Mouse (Mus musculus) spleen, adult 10 weeks (tissue): Measurements from ENCODE around the gene Ces1b. TPM values are rescaled to one million over a fixed set of nuclear protein-coding genes. Genes with fewer than 3 reads are reported as not detected.

Experiments used
- polyA plus RNA-seq: library from polyadenylated mRNA; stranded (reverse); fragments of 350-450 nt; fragmentation: Illumina TruSeq; extraction: RNeasy Lipid Tissue Mini Kit (QIAGEN cat#74804); gene quantifications from one replicate; pipeline ENCODE4 v1.2.3, GENCODE M21; 2015; ENCODE audit warnings: low replicate concordance; ENCODE audit not compliant: insufficient read depth

Gene Ces1b
- not detected for polyA plus RNA-seq

GRCm38 (mm10) chr8:93079887-93080286 is at the start of gene Ces1b:
Ces1b (minus strand) TSS chr8:93080017.

DNA sequence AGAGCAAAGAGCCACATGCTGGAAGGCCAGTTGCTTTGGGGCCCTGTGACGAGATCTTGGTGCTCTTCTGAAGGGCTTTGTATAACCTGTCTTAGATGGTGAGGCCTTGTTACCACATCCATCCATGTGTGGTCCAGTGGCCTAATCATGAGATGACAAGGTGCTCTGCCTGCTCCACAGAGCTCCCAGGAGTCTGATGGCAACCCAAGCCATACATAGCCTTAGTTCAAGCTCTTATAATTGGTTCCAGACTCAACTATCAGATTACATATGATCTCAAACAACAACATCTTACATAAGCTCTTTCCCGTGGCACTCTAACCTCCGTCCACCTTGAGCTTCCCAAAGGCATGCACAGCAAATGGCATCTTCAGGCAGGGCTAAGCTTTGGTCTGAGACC is 31.7 kb downstream of the Ces1b start, which contains the start of gene Ces1a:
Gene Ces1a (minus strand): TSS at position 101 of the 400 bp plus-strand sequence.

Other genes with a start within 250 kb of the Ces1b start
- 35.7 TPM for gene Lpcat2, start 224.7 kb downstream of the Ces1b start, polyA plus RNA-seq
- gene Capns2, start 178.6 kb downstream of the Ces1b start, polyA plus RNA-seq = 0.83 TPM
- not detected for gene Slc6a2, start 119.9 kb downstream of the Ces1b start, polyA plus RNA-seq
- not detected for gene Ces1a, start 31.8 kb downstream of the Ces1b start, polyA plus RNA-seq
- not detected for gene Ces1c, start 51.3 kb upstream of the Ces1b start, polyA plus RNA-seq
- 1.5 TPM for gene Ces1d, start 117.8 kb upstream of the Ces1b start, polyA plus RNA-seq
- gene Ces1e, start 149.6 kb upstream of the Ces1b start, polyA plus RNA-seq = not detected
- gene Ces1f, start 199.7 kb upstream of the Ces1b start, polyA plus RNA-seq = 0.28 TPM